Mouse (Mus musculus): ENCODE data around the gene Zfp74. TPM values are rescaled to one million over a fixed set of nuclear protein-coding genes. Genes with fewer than 3 reads are reported as not detected.

The Zfp74 gene
- polyA plus RNA-seq (2012; ENCODE audit: low replicate concordance), result 4.0 and 5.1 TPM in 2 replicates

DNA sequence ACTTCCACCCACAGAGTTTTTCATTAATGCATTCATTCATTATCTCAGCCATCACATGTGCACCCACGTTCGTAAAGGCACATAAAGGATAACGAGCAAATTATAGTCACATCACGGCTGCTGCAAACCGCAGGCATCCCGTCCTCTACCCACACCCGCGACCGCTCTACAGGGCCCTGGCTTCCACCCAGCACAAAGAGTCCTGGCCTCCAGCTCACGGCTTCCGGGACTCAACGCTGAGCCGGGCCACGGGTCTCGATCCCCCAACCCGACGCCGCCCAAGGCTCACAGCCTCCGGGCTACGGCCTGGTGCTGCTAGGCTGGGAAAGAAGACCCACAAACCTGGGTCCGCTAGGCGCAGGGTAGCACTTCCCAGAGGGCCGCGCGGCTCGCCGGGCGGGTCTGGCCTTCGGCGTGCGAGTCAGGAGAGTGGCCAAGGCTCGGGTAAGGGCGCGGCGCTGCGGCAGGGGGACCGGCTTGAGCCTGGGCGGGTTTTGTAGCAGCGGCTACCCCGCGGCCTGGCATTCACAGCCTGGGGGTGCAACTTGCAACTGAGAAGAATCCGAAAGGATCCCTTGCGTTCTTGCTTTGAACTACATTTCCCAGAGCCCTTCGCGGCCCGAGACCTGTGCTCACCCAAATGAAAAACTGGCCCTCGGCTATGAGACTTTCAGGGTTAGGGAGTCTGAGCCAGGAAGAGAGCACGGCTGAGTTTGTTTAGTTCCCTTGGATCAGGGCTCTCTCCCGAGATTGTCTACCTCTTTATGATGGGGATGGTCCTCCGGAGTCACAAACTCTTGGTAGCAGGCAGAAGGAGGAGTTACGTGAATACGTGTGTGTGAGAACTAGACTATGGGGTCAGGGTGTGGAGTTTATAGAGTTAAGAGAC is at the start of gene Zfp74:
Gene Zfp74, minus strand, starts transcription at position 577 of the 889 bp plus-strand sequence.

DNA sequence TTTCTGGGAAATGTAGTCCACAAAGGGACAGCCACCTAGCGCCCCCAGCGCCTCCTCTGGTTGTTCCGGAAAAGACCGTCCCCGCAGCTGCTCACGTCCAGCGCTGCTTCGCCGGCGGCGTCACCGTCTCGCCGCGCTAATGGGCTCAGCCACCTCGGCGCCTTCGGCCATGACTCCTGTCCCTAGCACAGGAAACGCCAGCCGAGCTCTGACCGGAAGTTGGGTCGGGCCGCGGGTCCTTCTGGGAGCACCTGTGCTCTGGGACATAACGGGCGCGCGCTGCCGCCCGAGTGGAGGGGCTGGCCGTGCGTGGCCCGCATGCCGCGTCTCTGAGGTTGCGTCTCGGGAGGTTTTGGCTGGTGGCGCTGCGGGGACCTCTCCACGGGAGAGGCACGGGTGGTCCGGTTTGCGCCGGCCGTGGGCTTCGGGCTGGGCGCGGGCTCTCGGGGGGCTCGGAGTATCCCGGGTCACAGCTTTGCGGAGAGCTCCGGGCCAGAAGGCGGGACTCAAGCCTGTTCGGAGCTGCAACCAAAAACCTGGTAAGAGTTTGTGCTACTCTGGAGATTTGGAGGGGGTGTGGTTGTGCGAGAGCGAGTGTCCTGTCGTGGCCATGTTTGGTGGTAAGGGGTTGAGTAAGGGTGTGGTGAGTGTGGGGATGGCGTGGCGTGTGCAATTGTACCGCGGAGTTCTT is 29.9 kb upstream of the Zfp74 start, which contains the start of gene Zfp568:
Gene Zfp568, plus strand, starts transcription at position 266 of the 691 bp plus-strand sequence.

DNA sequence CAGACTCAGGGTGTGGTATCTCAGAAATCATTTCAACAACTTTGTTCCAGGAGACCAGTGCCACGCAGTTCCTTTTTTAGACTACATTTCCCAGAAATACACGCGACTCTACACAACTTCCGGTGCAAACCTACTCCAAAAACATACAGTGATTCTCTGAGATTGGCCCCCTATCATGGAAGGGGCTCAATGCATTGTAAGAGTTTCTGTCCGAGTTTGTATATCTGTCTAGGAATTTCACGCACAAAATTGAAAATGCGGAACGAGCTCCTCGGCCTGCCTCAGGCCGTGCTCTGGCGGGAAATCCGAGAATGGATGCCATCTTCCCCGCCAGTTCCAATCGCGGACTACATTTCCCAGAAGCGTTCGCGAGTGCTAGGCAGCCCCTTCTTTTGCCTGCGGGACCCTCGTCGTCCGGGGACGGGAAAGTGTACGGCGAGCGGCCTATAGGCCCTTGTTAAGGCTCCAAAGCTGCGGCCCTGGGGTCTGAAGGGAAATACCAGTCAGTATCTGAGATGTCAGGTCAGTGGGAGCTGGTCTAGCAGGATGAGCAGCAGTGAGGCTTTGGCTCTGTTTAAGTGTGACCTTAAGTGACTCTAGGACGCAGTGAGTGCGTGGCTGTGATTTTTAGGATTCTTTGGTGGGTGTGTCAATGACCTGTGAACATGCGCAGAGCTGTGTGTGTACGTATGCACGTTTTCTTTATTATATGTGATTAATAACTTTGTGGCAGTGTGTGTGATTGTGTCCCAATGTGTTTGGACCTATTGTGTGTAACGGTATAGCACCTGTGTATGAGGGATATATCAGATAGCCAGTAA is 45.5 kb downstream of the Zfp74 start, which contains the start of gene Zfp383:
Gene Zfp383, plus strand, starts transcription at position 94 of the 821 bp plus-strand sequence.

DNA sequence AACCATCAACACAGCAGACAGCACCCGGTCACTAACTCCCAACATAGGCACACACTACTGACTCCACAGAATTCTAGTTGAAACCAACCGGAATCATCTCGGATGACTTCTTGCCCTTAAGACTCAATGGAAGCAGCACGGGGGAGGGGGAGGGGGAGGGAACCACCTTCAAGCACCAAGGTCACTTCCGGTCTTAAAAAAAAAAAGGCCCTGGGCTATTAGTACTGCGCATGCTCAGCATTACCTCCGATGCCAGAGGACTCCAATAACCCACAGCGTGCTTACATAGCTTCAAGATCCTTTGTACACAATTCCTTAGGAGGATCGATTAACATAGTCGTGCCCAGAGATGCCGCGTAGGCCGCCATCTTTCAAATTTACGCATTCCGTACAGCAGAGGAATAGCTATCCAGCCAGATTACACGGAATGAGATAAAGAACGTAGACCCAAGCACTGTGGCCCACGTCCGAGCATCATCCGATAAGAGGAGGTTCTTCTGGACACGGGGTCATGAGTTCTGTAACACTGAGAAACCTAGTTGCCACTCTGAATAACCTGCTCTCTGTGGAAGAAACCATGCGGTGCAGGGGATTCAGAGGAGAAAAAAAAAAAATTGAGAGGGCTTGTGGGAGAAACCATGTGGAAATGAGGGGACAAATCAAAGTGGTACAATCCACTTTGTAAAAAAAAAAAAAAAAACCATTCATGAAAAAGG is 47.8 kb downstream of the Zfp74 start, which contains the start of gene Zfp27:
Gene Zfp27, minus strand, starts transcription at position 607 of the 716 bp plus-strand sequence.

Other genes with a start within 250 kb of the Zfp74 start
- not detected in 2 replicates for gene Catsperg2, start 227.1 kb downstream of the Zfp74 start, polyA plus RNA-seq (2012; ENCODE audit: low replicate concordance)
- gene Zfp84, start 185.5 kb downstream of the Zfp74 start, polyA plus RNA-seq (2012; ENCODE audit: low replicate concordance), result 0.28 and 2.1 TPM in 2 replicates
- 0.43 and 0.51 TPM in 2 replicates for gene Zfp30, start 170.1 kb downstream of the Zfp74 start, polyA plus RNA-seq (2012; ENCODE audit: low replicate concordance)
- 0.18 and 0.24 TPM in 2 replicates for gene Zfp790, start 138.0 kb downstream of the Zfp74 start, polyA plus RNA-seq (2012; ENCODE audit: low replicate concordance)
- gene Zfp940, start 100.4 kb downstream of the Zfp74 start, polyA plus RNA-seq (2012; ENCODE audit: low replicate concordance), result 0.16 and 0.20 TPM in 2 replicates
- gene Zfp420, start 94.1 kb downstream of the Zfp74 start, polyA plus RNA-seq (2012; ENCODE audit: low replicate concordance), result 0.41 and 0.74 TPM in 2 replicates
- gene Zfp27, start 47.5 kb downstream of the Zfp74 start, polyA plus RNA-seq (2012; ENCODE audit: low replicate concordance), result 0.30 and 0.34 TPM in 2 replicates
- gene Zfp383, start 45.9 kb downstream of the Zfp74 start, polyA plus RNA-seq (2012; ENCODE audit: low replicate concordance), result not detected in 2 replicates
- 1.4 and 3.7 TPM in 2 replicates for gene Zfp568, start 29.9 kb upstream of the Zfp74 start, polyA plus RNA-seq (2012; ENCODE audit: low replicate concordance)
- not detected in 2 replicates for gene Zfp14, start 97.3 kb upstream of the Zfp74 start, polyA plus RNA-seq (2012; ENCODE audit: low replicate concordance)
- gene Zfp82, start 118.8 kb upstream of the Zfp74 start, polyA plus RNA-seq (2012; ENCODE audit: low replicate concordance), result 0.14 and 0.46 TPM in 2 replicates
- not detected in 2 replicates for gene Gm26920, start 136.3 kb upstream of the Zfp74 start, polyA plus RNA-seq (2012; ENCODE audit: low replicate concordance)
- 0.27 and 0.80 TPM in 2 replicates for gene Zfp566, start 136.4 kb upstream of the Zfp74 start, polyA plus RNA-seq (2012; ENCODE audit: low replicate concordance)
- 0.48 and 0.87 TPM in 2 replicates for gene Zfp260, start 140.7 kb upstream of the Zfp74 start, polyA plus RNA-seq (2012; ENCODE audit: low replicate concordance)
- gene Zfp382, start 167.9 kb upstream of the Zfp74 start, polyA plus RNA-seq (2012; ENCODE audit: low replicate concordance), result 4.5 and 5.5 TPM in 2 replicates
- 1.1 and 2.7 TPM in 2 replicates for gene Zfp146, start 215.7 kb upstream of the Zfp74 start, polyA plus RNA-seq (2012; ENCODE audit: low replicate concordance)
- not detected in 2 replicates for gene Cox7a1, start 230.1 kb upstream of the Zfp74 start, polyA plus RNA-seq (2012; ENCODE audit: low replicate concordance)
- 94.0 and 122 TPM in 2 replicates for gene Capns1, start 244.7 kb upstream of the Zfp74 start, polyA plus RNA-seq (2012; ENCODE audit: low replicate concordance)

Measured in leukemia stem cell, adult 10-12 weeks (primary cell).